Mouse (Mus musculus) spleen, postnatal 10 days (tissue): ENCODE measurements around the gene Tmem210.
"Not testable (repeated sequence)": the region's sequence is repeated elsewhere in the genome, so short reads cannot be mapped to it uniquely, and the experiment has no call there.

Source experiments
- DNase-seq, 2 experiments: peaks; one replicate each; pipeline ENCODE4 v3.0.0; 2021 to 2022; ENCODE audit warnings: low spot score in 2 of 2

Tmem210 gene

GRCm38 (mm10) chr2:25287927-25288649 is at the start of gene Tmem210:
Tmem210 (plus strand) TSS chr2:25288145.
- peak in 1 of 2 experiments; percentile 11 for DNase-seq

DNA sequence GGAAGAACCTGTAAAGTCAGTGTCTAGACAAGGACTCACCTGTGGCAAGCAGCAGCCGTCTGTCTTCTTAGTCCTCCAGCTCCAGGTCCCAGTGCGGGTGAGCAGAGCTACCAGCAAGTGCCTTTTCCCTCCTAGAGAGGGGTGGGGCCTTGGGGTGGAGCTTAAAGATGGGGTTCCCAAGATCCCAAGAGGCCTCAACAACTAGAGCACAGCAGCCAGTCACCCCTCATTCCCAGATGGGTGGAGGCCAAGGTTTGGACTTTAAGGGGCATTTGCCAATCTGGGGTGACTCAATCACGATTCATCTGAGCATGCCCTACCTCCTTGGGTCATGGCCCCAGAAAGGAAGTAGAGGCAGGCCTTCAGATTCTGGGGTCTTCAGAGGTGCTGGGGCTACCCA is 48.2 kb upstream of the Tmem210 start:
- no peak for DNase-seq

- DNase-seq, result no peak
Measured at GRCm38 (mm10) chr2:25240310-25240709, 47.6 kb upstream of the Tmem210 start.

DNA sequence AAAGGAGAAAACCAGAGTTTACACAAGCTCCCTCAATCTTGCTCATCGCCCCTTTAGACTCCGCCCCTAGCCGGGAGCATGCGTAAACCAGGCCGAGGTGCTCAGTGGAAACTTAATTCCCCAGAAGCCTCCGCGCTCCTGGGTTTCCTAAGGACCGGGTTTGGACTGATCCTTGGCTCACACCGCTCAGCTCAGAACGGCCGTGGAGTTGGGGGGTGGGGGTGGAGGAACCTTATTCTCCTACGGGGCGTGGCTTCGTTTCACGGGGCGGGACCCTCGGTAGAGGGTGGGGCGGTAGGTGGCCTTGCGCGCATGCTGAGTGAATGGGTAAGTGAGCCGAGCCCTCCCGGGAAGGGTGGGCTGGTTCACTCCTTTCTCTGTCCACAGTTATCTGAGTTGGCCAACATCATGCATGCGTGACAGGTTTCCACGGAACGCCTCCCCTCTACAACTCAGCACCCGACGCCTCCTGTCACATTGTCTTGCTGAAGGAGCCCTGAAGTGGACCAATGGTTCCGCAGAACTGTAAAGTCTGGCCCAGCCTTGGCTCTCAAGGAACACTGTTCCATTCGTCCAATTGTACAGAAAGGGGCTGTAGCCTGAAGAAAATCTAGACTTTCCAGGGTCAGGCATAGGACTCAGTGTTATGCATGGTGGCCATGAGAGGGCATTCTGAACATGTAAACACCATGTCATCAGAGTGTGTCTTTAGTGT is 47.1 kb upstream of the Tmem210 start:
- peak in 1 of 2 experiments; percentile 54 for DNase-seq

DNA sequence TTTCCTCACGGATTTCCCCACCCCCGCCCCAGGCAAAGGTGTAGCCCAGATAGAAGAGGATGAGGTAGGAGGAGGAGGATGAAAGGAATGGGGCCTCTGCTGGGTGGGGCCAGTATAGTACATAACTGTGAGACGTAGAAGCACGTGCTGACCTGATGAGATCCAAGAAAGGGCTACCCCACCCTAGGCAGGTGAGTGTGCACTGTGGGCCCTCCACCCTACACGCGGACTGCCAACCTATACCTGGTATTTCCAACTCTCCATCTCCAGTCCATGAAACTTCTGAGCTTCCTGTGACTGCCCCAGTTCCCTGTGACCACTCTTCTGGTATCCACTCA is 46.5 kb upstream of the Tmem210 start:
- no peak for DNase-seq

- no peak for DNase-seq
Measured at GRCm38 (mm10) chr2:25242101-25242506, 45.8 kb upstream of the Tmem210 start, which contains the start of the genes Rnf208 and Cysrt1. Rnf208 (plus strand) TSS chr2:25242255. Cysrt1 (minus strand) TSS chr2:25242452.

DNA sequence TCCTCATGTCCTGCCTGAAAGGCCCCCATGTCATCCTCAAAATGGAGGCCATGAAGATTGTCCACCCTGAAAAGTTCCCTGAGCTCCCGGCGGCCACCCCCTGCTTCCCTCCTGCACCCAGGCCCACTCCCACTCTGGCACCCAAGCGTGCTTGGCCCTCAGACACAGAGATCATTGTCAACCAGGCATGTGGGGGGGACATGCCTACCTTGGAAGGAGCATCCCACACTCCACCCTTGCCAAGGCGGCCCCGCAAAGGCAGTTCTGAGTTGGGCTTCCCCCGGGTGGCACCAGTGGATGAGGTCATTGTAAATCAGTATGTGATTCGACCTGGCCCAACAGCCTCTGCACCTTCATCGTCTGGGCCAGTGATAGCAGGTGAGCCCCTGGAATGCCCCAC is 44.6 kb upstream of the Tmem210 start:
- DNase-seq, result no peak

DNA sequence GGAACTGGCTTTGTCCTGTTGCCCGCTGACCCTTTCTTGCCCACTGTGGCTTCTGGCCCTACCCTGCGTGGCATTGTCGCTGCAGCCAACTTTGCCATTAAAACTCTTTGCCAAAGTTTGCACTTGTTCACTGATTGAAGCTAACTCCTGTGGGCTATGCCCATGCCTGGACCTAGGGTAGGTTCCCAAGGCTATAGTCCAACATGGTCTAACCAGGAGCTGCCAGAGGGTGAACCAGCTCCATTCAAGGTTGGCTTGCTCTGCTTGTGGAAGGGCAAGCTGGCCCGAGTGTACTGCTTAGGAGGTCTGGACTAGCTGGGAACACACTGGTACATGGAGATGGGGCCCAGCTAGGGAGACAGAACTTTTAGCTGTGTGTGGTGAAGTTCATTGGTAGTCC is 43.8 kb upstream of the Tmem210 start:
- no peak for DNase-seq

- no peak for DNase-seq
Measured at GRCm38 (mm10) chr2:25246183-25247072, 41.5 kb upstream of the Tmem210 start, which contains the start of gene AL732309.1. AL732309.1 (minus strand) TSS chr2:25246863.

DNA sequence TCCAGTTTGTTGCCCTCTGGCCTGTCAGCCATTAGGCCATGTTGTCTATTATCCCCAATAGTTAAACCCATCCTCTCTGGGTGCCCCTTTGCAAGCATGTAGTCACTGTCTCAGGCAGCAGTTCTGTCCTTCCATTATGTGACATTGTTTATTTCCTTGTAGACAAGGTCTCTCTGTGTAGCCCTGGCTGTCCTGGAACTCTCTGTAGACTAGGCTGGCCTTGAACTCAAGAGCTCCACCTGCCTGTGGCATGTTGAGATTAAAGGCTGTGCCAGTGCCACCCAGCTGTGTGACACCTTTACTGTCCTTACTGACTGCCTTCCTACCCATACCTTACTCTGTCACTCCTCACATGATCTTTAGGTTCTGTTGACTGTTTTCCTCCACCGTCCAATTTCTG is 35.6 kb upstream of the Tmem210 start:
- peak in 1 of 2 experiments; percentile 54 for DNase-seq

GRCm38 (mm10) chr2:25255284-25255779 is 32.6 kb upstream of the Tmem210 start, which contains the start of gene Tmem203:
Tmem203 (plus strand) TSS chr2:25255439.
- peak; percentile 87 to 93 for DNase-seq

DNA sequence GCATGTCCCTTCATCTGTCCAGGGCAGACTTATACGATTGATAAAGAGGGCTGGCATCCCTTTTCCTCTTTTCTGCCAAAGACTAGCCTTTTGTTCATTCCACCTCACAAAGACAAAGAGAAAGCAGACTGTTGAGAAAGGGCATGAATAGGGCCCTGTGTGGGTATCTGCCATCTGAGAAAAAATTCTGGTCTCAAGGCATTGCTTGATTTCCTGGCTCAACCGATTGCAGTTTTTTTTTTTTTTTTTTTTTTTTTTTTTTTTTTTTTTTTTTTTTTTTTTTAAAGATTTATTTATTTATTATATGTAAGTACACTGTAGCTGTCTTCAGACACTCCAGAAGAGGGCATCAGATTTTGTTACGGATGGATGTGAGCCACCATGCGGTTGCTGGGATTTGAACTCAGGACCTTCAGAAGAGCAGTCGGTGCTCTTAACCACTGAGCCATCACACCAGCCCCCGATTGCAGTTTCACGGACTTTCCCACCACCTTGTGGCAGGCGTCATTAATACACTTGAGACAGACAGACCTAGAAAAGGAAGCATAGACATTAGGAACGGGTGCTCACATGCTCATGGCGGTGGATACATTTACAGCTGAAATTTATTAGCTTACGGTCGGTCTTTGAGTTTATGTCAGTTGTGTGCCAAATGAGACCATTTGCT is 31.4 kb upstream of the Tmem210 start:
- peak; percentile 41 to 82 for DNase-seq

- not testable (repeated sequence) for DNase-seq
Measured at GRCm38 (mm10) chr2:25257250-25257649, 30.7 kb upstream of the Tmem210 start.

DNA sequence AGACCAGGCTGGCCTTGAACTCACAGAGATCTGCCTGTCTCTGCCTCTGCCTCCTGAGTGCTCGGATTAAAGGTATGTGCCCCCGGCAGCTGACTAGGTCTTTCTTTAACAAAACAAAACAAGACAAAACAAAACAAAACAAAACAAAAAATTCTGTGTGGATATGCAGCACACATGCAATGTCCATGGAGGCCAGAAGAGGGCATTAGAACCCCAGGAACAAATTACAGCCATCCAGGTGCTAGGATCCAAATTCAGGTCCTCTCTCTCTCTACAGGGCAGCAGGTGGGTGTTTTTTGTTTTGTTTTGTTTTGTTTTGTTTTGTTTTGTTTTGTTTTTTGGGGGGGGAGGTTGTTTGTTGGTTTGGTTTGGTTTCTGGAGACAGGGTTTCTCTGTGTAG is 29.1 kb upstream of the Tmem210 start:
- peak in 1 of 2 experiments; percentile 40 for DNase-seq

GRCm38 (mm10) chr2:25261870-25262269 is 26.1 kb upstream of the Tmem210 start:
- DNase-seq, result no peak

GRCm38 (mm10) chr2:25262291-25262767 is 25.6 kb upstream of the Tmem210 start, which contains the start of gene Tprn:
Tprn (plus strand) TSS chr2:25262618.
- peak; percentile 90 to 97 for DNase-seq

- DNase-seq, result peak; percentile 56 to 65
Measured at GRCm38 (mm10) chr2:25262795-25263622, 24.9 kb upstream of the Tmem210 start.

DNA sequence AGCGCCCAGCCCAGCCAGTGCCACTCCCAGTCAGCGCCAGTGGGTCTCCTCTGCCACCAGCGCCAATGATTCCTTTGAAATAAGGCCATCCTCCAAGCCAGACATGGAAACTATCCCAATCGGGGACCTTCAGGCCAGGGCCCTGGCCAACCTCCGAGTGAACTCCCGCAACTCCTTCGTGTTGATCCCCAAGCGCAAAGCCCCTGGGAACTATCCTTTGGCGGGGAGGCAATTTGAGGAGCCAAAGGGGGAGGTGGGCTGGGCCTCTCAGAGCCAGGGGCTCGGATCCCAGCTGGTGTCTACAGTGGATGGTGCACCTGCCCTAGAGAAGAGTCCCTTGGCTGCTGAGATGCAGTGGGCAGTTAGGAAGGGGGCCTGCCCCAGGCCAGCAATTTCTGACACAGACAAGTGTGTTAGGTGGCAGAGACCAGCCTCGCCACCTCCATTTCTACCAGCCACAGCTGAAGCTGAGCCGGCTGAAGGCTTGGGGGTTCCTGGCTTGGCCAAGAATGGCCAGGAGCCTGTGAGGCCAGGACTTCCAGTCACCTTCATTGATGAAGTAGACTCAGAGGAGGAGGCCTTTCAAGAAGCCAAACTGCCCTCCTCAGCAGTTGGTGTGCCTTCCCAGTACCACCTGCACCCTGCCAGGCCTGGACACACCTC is 24.2 kb upstream of the Tmem210 start:
- no peak for DNase-seq

GRCm38 (mm10) chr2:25264286-25264660 is 23.7 kb upstream of the Tmem210 start:
- DNase-seq, result no peak

- no peak for DNase-seq
Measured at GRCm38 (mm10) chr2:25264851-25265250, 23.1 kb upstream of the Tmem210 start.
